Mouse (Mus musculus) heart, postnatal 0 days (tissue): Measurements from ENCODE around the gene Gpr87.

Experiments
- CTCF ChIP-seq: IDR thresholded peaks from 2 replicates; pipeline ENCODE4 v1.5.1; 2016; ENCODE audit warnings: antibody characterized with exemption, control low read depth, low read depth
- EP300 ChIP-seq: IDR thresholded peaks from 2 replicates; pipeline ENCODE4 v1.6.1; 2016; ENCODE audit warnings: antibody characterized with exemption, low read depth

- TF ChIP-seq CTCF (no peak), EP300 (no peak)
Observed at GRCm38 (mm10) chr3:59225411-59225810, 30.5 kb upstream of the Gpr87 start.
